Mouse (Mus musculus): Measurements from ENCODE around the gene Lpin1.
A peak's percentile ranks its signal among the peaks of the same experiment; 100 is the strongest.

The Lpin1 gene

DNA sequence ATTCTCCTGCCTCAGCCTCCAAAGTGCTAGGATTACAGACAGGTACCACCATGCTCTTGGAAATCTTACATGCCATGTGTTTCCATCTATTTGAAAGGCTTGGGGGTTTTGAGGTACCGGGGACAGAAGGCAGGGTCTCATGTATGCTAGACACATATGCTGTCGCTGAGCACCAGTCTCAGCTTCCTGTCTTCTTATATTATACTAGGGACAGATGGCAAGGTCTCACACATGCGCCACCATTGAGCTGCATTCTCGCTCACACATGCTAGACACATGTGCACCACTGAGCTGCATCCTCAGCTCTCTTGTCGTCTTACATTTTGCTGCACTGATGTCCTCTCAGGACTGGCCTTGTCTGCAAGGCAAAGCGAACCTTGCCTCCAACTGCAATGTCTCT lies 8.7 kb upstream of the Lpin1 start:
- DNase-seq (ENCODE audit: low read depth, low spot score) = no peak

GRCm38 (mm10) chr12:16618512-16619274 lies 7.9 kb upstream of the Lpin1 start:
- peak; percentile 39 for DNase-seq (ENCODE audit: low read depth, low spot score)

DNA sequence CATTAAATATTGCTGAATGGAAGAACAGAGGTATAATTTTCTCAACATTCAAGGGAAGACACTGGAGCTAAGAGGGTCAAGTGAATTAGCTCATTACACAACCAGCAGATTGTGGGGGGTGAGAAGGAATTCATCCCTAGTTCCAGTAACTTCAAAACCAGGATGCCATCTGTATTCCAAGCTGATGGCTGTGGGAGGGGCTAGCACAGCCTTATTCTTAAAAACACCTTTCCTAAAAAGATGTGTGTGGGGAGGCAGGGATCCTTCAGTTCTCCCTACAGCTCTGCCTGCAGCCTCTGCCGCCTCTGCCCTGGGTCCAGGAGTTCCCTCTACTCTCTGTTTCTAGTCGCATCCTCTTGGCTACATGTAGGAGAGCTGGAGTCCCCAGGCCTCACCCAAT lies 5.0 kb upstream of the Lpin1 start:
- no peak for DNase-seq (ENCODE audit: low read depth, low spot score)

GRCm38 (mm10) chr12:16614556-16614955 lies 3.8 kb upstream of the Lpin1 start:
- DNase-seq (ENCODE audit: low read depth, low spot score) = no peak

- DNase-seq (ENCODE audit: low read depth, low spot score) = no peak
These were observed 5.1 kb downstream of the Lpin1 start for GRCm38 (mm10) chr12:16605624-16606023.

DNA sequence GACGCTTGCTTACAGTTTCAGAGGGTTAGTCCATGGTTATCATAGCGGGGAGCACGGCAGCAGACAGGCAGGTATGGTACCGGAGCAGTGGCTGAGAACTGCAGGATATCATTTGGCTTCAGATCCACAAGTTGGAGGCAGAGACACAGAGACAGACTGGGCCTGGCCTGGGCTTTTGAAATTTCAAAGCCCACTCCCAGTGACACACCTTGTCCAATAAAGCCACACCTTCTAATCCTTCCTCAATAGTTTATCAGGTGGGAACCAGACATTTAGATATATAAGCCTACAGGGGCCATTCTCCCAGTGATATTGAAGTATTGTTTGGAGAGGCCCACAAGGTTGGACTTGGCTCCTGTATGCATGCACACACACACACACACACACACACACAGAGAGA lies 8.5 kb downstream of the Lpin1 start:
- no peak for DNase-seq (ENCODE audit: low read depth, low spot score)

- no peak for DNase-seq (ENCODE audit: low read depth, low spot score)
These were observed 10.4 kb downstream of the Lpin1 start for GRCm38 (mm10) chr12:16600374-16600773.

DNA sequence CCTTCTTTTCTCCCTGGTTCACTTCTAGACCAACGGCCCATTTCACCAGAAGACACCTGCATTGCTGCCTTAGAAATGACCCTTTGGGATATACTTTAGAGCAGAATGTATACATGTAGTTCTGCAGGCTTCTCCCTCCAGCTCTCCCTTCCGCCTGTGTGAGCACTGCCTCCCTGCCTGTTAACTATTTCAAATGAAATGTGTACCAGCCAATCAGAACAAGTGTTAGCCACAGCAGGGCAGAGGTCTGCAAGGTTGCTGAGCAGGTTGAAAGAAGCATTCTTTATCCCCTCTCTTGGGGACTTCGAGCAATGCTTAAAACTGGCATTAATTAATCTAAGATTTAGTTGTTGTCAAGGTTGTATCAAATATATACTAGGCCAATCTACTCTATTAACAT lies 11.4 kb downstream of the Lpin1 start:
- no peak for DNase-seq (ENCODE audit: low read depth, low spot score)

GRCm38 (mm10) chr12:16593761-16594160 lies 17.0 kb downstream of the Lpin1 start:
- DNase-seq (ENCODE audit: low read depth, low spot score) = no peak

GRCm38 (mm10) chr12:16593014-16593413 lies 17.8 kb downstream of the Lpin1 start:
- no peak for DNase-seq (ENCODE audit: low read depth, low spot score)

DNA sequence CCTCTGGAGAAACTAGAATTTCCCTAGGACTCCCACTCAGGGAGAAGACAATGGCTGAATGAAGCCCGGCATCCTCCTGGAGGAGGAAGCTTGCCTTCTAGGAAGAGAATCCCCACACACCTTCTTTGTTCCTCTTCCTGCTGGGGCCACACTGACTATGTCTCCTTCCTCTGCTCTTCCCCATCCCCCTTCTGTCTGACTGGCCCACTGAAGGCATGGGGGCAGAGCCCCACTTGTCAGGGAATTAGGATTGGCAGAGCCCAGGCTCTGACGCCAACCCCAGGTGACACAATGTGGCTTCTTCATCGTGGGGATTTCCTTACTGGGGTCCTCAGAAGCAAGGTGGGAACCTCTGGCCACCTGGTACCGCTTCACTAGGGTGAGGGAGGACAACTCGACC lies 18.3 kb downstream of the Lpin1 start:
- no peak for DNase-seq (ENCODE audit: low read depth, low spot score)

- peak; percentile 94 for DNase-seq (ENCODE audit: low read depth, low spot score)
These were observed 19.1 kb downstream of the Lpin1 start for GRCm38 (mm10) chr12:16591453-16592200.

DNA sequence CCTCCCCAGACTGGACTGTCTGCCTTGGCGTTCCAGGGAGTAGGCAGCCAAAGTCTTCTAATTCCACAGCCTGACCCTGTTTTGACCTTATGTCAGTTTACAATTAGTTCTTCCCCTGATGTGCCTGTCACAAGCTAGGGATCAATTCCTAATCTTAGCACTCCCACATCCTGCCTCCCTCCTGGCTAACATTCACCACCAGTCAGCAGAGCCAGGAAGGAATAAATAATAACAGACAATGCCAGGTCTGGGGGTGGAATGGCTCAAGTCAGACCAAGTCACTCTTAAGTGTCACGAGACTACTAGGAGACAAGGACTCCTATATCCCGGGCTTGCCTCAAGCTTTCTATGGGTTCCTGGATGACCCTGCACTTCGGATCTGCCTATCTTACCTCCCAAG lies 20.8 kb downstream of the Lpin1 start:
- DNase-seq (ENCODE audit: low read depth, low spot score) = no peak

DNA sequence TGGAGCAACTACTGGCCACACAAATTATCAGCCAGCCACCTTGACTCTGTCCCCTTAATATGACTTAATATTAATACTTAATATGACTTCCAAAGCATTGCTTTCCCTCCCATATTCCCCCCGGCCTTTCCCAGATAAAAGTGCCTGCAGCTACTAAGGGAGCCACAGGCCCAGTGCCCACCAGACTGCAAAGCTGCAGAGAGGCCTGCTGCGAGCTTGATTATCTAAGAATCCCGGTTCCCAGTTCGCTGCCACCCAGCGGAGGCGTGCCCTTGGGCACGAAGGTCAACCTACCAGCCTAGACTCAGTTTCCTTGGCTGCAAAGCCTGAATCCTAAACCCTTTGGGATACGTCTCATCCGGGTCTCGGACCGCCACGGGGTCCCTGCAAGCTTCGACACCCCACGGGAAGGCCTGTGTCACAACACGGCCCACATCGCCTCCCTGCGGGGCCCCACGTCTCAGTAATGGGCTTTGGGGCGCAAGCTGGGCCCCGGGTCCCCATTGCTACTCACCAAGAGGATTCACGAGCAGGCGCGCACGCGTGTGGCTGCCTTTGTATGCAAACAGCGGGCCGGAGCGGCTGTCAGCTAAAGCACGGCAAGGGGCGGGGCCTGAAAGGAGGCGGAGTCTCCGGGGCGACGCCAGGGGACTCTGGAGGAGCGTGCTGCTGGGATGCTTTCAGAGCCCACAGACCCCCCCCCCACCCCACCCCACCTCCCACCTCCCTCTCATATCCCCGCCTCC lies 21.4 kb downstream of the Lpin1 start:
- DNase-seq (ENCODE audit: low read depth, low spot score) = peak; percentile 96

DNA sequence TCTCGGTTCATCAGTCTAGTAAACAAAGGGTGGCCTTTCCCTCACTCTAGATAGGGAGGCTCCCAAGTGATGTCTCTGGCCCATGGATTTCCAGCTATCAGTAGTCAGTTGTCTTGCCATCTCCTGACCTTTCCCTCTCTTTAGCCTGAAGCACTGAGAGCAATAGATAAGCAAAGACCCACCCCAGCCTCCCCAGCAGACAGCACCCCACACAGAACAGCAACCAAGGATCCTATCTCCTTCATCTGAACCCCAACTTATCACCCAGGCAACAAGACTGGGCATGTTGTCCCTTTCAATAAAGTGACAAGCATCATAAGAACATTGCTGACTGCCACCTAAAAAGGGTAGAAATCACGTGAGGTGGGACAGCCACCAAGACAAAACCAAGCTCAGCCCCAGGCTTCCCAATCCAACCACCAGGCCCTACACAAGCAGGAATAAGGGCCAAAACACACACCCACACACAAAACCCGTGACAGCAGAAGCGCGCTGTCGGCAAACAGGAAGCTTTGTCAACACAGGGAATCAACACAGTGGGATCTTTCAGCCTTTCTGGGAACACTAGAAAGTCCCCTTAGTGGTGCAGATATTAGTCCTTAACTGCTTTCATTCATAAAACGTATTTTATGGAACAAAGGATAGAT lies 22.2 kb downstream of the Lpin1 start:
- DNase-seq (ENCODE audit: low read depth, low spot score) = no peak

- DNase-seq (ENCODE audit: low read depth, low spot score) = peak; percentile 53
These were observed 23.0 kb downstream of the Lpin1 start for GRCm38 (mm10) chr12:16587767-16588166.

DNA sequence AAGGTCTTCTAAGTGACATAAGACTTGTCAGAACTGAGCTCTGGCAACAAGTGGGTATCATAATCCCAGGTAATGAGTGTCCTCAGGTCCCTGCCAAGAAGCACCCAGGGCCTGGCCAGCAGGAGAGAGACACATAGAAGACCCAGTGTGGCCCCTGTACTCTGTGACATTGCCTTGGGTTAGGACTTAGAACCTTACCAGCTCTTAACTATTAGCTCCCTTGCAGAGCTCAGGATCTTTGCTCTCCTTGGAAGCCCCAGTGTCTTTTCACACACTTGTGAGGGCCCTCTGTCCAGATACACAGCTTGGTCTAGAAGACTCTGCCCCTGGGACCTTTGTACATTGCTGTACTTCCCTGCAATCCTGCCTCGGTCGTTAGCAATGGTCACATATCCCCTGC lies 23.7 kb downstream of the Lpin1 start:
- no peak for DNase-seq (ENCODE audit: low read depth, low spot score)

- DNase-seq (ENCODE audit: low read depth, low spot score) = no peak
These were observed 25.8 kb downstream of the Lpin1 start for GRCm38 (mm10) chr12:16584964-16585363.

GRCm38 (mm10) chr12:16584035-16584682 lies 26.6 kb downstream of the Lpin1 start:
- DNase-seq (ENCODE audit: low read depth, low spot score) = no peak

DNA sequence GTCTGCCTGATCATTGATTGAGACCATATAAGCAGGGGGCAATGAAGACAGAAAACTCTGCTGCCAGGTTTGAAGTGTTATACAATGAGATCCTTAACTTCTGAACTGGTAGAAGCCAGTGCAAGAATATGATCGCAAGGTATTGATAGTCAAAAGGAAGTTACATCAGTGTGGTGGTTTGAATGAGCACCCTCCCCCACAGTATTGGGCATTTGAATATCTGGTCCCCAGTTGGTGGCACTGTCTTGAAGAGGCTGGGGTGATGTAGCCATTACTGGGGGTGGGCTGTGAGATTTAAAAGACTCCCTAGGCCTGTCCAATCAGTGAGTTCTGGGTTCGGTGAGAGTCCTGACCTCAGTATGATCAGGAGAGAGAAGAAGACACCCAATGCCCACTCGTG lies 27.5 kb downstream of the Lpin1 start:
- DNase-seq (ENCODE audit: low read depth, low spot score) = no peak

- DNase-seq (ENCODE audit: low read depth, low spot score) = no peak
These were observed 30.5 kb downstream of the Lpin1 start for GRCm38 (mm10) chr12:16580306-16580705.

Data from ZHBTc4 (cell line).